Mouse (Mus musculus): ENCODE measurements around the gene Cnn2. TPM values are rescaled to one million over a fixed set of nuclear protein-coding genes. Genes with fewer than 3 reads are reported as not detected.

Gene Cnn2
- total and polyA plus RNA-seq, 2 experiments from 2014 or later: 15.7 to 28.2 TPM

- peaks cover 32% of the 10 kb centered on the region for H3K36me3 ChIP-seq (ENCODE audit: insufficient read depth)
- H3K4me3 ChIP-seq (ENCODE audit: low read depth, low read length): peak within 1 kb of the TSS; percentile 34
- H3K27me3 ChIP-seq (ENCODE audit: insufficient read depth, low read length): peaks cover 12% of the 10 kb centered on the region
- 13% methylated on average over 37 of the region's 47 CpGs for WGBS
- H3K4me1 ChIP-seq (ENCODE audit: insufficient read depth): no peaks in the 10 kb centered on the region
- peak; percentile 30 for ATAC-seq
- no peak within 1 kb of the TSS for H3K27ac ChIP-seq (ENCODE audit: low read depth, low read length)
- TF ChIP-seq CTCF (IDR thresholded peaks at IDR 0.05; ENCODE audit: low read depth): no peak
- H3K9ac ChIP-seq: peak within 1 kb of the TSS; percentile 39
- peak within 1 kb of the TSS; percentile 64 for H3K4me2 ChIP-seq (ENCODE audit: low read depth)
- H3K9me3 ChIP-seq (ENCODE audit: low read length): no peaks in the 10 kb centered on the region
- DNase-seq: no peak
These were observed 17.8 kb upstream of the Cnn2 start, which contains the start of gene Grin3b for GRCm38 (mm10) chr10:79970415-79971182. Gene Grin3b, plus strand, starts transcription at chr10:79970715.

GRCm38 (mm10) chr10:79971183-79971497 is 17.2 kb upstream of the Cnn2 start:
- H3K9ac ChIP-seq: peak overlapping the region; percentile 39

GRCm38 (mm10) chr10:79972831-79973230 is 15.6 kb upstream of the Cnn2 start:
- H3K27me3 ChIP-seq (ENCODE audit: insufficient read depth, low read length): peaks cover 12% of the 10 kb centered on the region
- H3K36me3 ChIP-seq (ENCODE audit: insufficient read depth): peaks cover 32% of the 10 kb centered on the region
- WGBS: 57% methylated on average over 14 of the region's 14 CpGs
- no peak for TF ChIP-seq CTCF (IDR thresholded peaks at IDR 0.05; ENCODE audit: low read depth)
- H3K4me3 ChIP-seq (ENCODE audit: low read depth, low read length): no peak overlapping the region
- DNase-seq (no peak), ATAC-seq (no peak)
- no peak overlapping the region for H3K9ac ChIP-seq
- H3K4me1 ChIP-seq (ENCODE audit: insufficient read depth): no peaks in the 10 kb centered on the region
- H3K4me2 ChIP-seq (ENCODE audit: low read depth): no peak overlapping the region
- H3K27ac ChIP-seq (ENCODE audit: low read depth, low read length): no peak overlapping the region
- H3K9me3 ChIP-seq (ENCODE audit: low read length): no peaks in the 10 kb centered on the region

More at GRCm38 (mm10) chr10:79971183-79971497, 17.2 kb upstream of the Cnn2 start:
- H3K4me3 ChIP-seq (ENCODE audit: low read depth, low read length): peak overlapping the region; percentile 34
- H3K4me2 ChIP-seq (ENCODE audit: low read depth): peak overlapping the region; percentile 64
- no peak overlapping the region for H3K27ac ChIP-seq (ENCODE audit: low read depth, low read length)
- TF ChIP-seq CTCF (IDR thresholded peaks at IDR 0.05; ENCODE audit: low read depth): no peak
- WGBS: 4% methylated on average over 21 of the region's 21 CpGs
- DNase-seq (no peak), ATAC-seq (peak; percentile 20; the same call in 1 of the 2 replicates)
- H3K27me3 ChIP-seq (ENCODE audit: insufficient read depth, low read length): peaks cover 12% of the 10 kb centered on the region
- H3K4me1 ChIP-seq (ENCODE audit: insufficient read depth): no peaks in the 10 kb centered on the region
- peaks cover 32% of the 10 kb centered on the region for H3K36me3 ChIP-seq (ENCODE audit: insufficient read depth)
- H3K9me3 ChIP-seq (ENCODE audit: low read length): no peaks in the 10 kb centered on the region

- DNase-seq (no peak), ATAC-seq (no peak)
- no peak overlapping the region for H3K27ac ChIP-seq (ENCODE audit: low read depth, low read length)
- H3K4me1 ChIP-seq (ENCODE audit: insufficient read depth): no peaks in the 10 kb centered on the region
- H3K9me3 ChIP-seq (ENCODE audit: low read length): no peaks in the 10 kb centered on the region
- no peak overlapping the region for H3K9ac ChIP-seq
- H3K27me3 ChIP-seq (ENCODE audit: insufficient read depth, low read length): peaks cover 12% of the 10 kb centered on the region
- WGBS: 94% methylated on average over 21 of the region's 21 CpGs
- H3K36me3 ChIP-seq (ENCODE audit: insufficient read depth): peaks cover 42% of the 10 kb centered on the region
- no peak overlapping the region for H3K4me3 ChIP-seq (ENCODE audit: low read depth, low read length)
- TF ChIP-seq CTCF (IDR thresholded peaks at IDR 0.05; ENCODE audit: low read depth): no peak
- no peak overlapping the region for H3K4me2 ChIP-seq (ENCODE audit: low read depth)
These were observed 14.3 kb upstream of the Cnn2 start for GRCm38 (mm10) chr10:79974087-79974486.

- TF ChIP-seq CTCF (IDR thresholded peaks at IDR 0.05; ENCODE audit: low read depth): no peak
- no peak for ATAC-seq
- H3K27ac ChIP-seq (ENCODE audit: low read depth, low read length): no peak overlapping the region
- peaks cover 45% of the 10 kb centered on the region for H3K36me3 ChIP-seq (ENCODE audit: insufficient read depth)
- H3K4me3 ChIP-seq (ENCODE audit: low read depth, low read length): no peak overlapping the region
- no peaks in the 10 kb centered on the region for H3K9me3 ChIP-seq (ENCODE audit: low read length)
- peaks cover 12% of the 10 kb centered on the region for H3K27me3 ChIP-seq (ENCODE audit: insufficient read depth, low read length)
- no peak for DNase-seq
- 89% methylated on average over 8 of the region's 8 CpGs for WGBS
- H3K4me1 ChIP-seq (ENCODE audit: insufficient read depth): no peaks in the 10 kb centered on the region
- H3K4me2 ChIP-seq (ENCODE audit: low read depth): no peak overlapping the region
- no peak overlapping the region for H3K9ac ChIP-seq
These were observed 13.7 kb upstream of the Cnn2 start for GRCm38 (mm10) chr10:79974668-79975067.

GRCm38 (mm10) chr10:79976071-79976721 is 12.2 kb upstream of the Cnn2 start:
- 90% methylated on average over 27 of the region's 28 CpGs for WGBS
- Histone ChIP-seq H3K27me3 (ENCODE audit: insufficient read depth, low read length) (peaks cover 11% of the 10 kb centered on the region), H3K27ac (ENCODE audit: low read depth, low read length) (no peak overlapping the region), H3K4me1 (ENCODE audit: insufficient read depth) (no peaks in the 10 kb centered on the region), H3K4me2 (ENCODE audit: low read depth) (no peak overlapping the region), H3K36me3 (ENCODE audit: insufficient read depth) (peaks cover 45% of the 10 kb centered on the region), H3K9ac (no peak overlapping the region), H3K4me3 (ENCODE audit: low read depth, low read length) (no peak overlapping the region), H3K9me3 (ENCODE audit: low read length) (no peaks in the 10 kb centered on the region)
- ATAC-seq: no peak
- no peak for DNase-seq
- no peak for TF ChIP-seq CTCF (IDR thresholded peaks at IDR 0.05; ENCODE audit: low read depth)

GRCm38 (mm10) chr10:79976722-79977107 is 11.7 kb upstream of the Cnn2 start:
- TF ChIP-seq CTCF (IDR thresholded peaks at IDR 0.05; ENCODE audit: low read depth): no peak
- DNase-seq (no peak), ATAC-seq (no peak)
- Histone ChIP-seq H3K9me3 (ENCODE audit: low read length) (no peaks in the 10 kb centered on the region), H3K27ac (ENCODE audit: low read depth, low read length) (no peak overlapping the region), H3K27me3 (ENCODE audit: insufficient read depth, low read length) (peaks cover 6% of the 10 kb centered on the region), H3K4me3 (ENCODE audit: low read depth, low read length) (no peak overlapping the region), H3K4me2 (ENCODE audit: low read depth) (no peak overlapping the region), H3K9ac (no peak overlapping the region), H3K4me1 (ENCODE audit: insufficient read depth) (no peaks in the 10 kb centered on the region), H3K36me3 (ENCODE audit: insufficient read depth) (peaks cover 45% of the 10 kb centered on the region)
- WGBS: 79% methylated on average over 29 of the region's 36 CpGs

Data from forebrain, postnatal 0 days (tissue).